Mouse (Mus musculus) ES-E14 (cell line): ENCODE measurements around the gene Insl3. TPM values are rescaled to one million over a fixed set of nuclear protein-coding genes. Genes with fewer than 3 reads are reported as not detected.
"Not testable (repeated sequence)": the region's sequence is repeated elsewhere in the genome, so short reads cannot be mapped to it uniquely, and the experiment has no call there.

Experiments
- DNase-seq: peaks from one replicate; pipeline ENCODE4 v3.0.0-alpha.2; 2013; ENCODE audit warnings: low read depth, low spot score
- H3K27ac ChIP-seq: 2 replicates; pipeline ENCODE4 v1.5.1; 2012; ENCODE audit warnings: low read depth, mild to moderate bottlenecking, low read length, moderate library complexity, mixed read lengths; ENCODE audit not compliant: poor library complexity, insufficient read depth, severe bottlenecking
- H3K36me3 ChIP-seq: 2 replicates; pipeline ENCODE4 v1.6.1; 2012; ENCODE audit warnings: mild to moderate bottlenecking, low read length, moderate library complexity, mixed read lengths; ENCODE audit not compliant: control insufficient read depth, poor library complexity, insufficient read depth, severe bottlenecking
- H3K4me1 ChIP-seq, 2 experiments: fragments of 150-350 bp in 1 of 2; sonication (generic) in 1 of 2; 2 replicates each; pipeline ENCODE4 v1.6.1; 2012; ENCODE audit warnings: low read length in 2 of 2, mild to moderate bottlenecking in 1 of 2, mixed read lengths in 1 of 2; ENCODE audit not compliant: control insufficient read depth in 2 of 2, insufficient read depth in 2 of 2, poor library complexity in 1 of 2
- H3K4me3 ChIP-seq, 2 experiments: fragments of 150-350 bp in 1 of 2; sonication (generic) in 1 of 2; 2 replicates each; pipeline ENCODE4 v1.5.1; 2012; ENCODE audit warnings: low read length in 2 of 2, low read depth in 1 of 2, mild to moderate bottlenecking in 1 of 2, mixed read lengths in 1 of 2; ENCODE audit not compliant: insufficient read depth in 1 of 2, poor library complexity in 1 of 2, severe bottlenecking in 1 of 2
- H3K9ac ChIP-seq: 2 replicates; pipeline ENCODE4 v1.6.1; 2012; ENCODE audit warnings: low read depth, mild to moderate bottlenecking, low read length, mixed read lengths; ENCODE audit not compliant: poor library complexity, insufficient read depth, severe bottlenecking
- H3K9me3 ChIP-seq: fragments of 150-350 bp; sonication (generic); 2 replicates; pipeline ENCODE4 v1.6.1; 2012; ENCODE audit warnings: low read depth, mild to moderate bottlenecking, low read length; ENCODE audit not compliant: control insufficient read depth, insufficient read depth
- CHD2 ChIP-seq: IDR thresholded peaks from 2 replicates; pipeline ENCODE4 v1.6.1; 2014; ENCODE audit warnings: mild to moderate bottlenecking, low read depth, low read length, inconsistent platforms
- HCFC1 ChIP-seq: IDR thresholded peaks from 2 replicates; pipeline ENCODE4 v1.6.1; 2012; ENCODE audit warnings: low read length, inconsistent platforms, borderline replicate concordance; ENCODE audit not compliant: insufficient read depth
- MAFK ChIP-seq: IDR thresholded peaks from 2 replicates; pipeline ENCODE4 v1.6.1; 2014; ENCODE audit warnings: mild to moderate bottlenecking, low read depth, low read length, inconsistent platforms; ENCODE audit not compliant: insufficient read depth
- ZC3H11A ChIP-seq: IDR thresholded peaks from 2 replicates; pipeline ENCODE4 v1.6.1; 2012; ENCODE audit warnings: low read depth, mild to moderate bottlenecking, inconsistent platforms, low read length, borderline replicate concordance
- ZNF384 ChIP-seq: IDR thresholded peaks from 2 replicates; pipeline ENCODE4 v1.6.1; 2012; ENCODE audit warnings: low read depth, low read length, inconsistent platforms
- in situ Hi-C, 2 experiments: fragments of 600-800 bp; cut with MboI; formaldehyde crosslinking; loops; one replicate each; pipeline ENCODE4 v1.15.1; 2025; ENCODE audit warnings: low sequenced_read_pairs in 2 of 2, inconsistent platforms in 1 of 2; ENCODE audit not compliant: unreplicated experiment in 2 of 2
- total RNA-seq: library from RNA; depleted of rRNA; stranded (reverse); fragments of 300-350 nt; gene quantifications from 2 replicates; pipeline ENCODE4 v1.2.3, GENCODE M21; 2012

Gene Insl3
- total RNA-seq, 1 experiment: 3.0 TPM

- Histone ChIP-seq H3K9ac (no peak overlapping the region), H3K36me3 (no peaks in the 10 kb centered on the region), H3K9me3 (no peaks in the 10 kb centered on the region), H3K4me3 (no peak overlapping the region), H3K4me1 (peaks cover 2 to 16% of the 10 kb centered on the region in 2 experiments), H3K27ac (no peak overlapping the region)
- in situ Hi-C loops: no loop called here
- no peak for DNase-seq
- TF ChIP-seq MAFK (no peak), ZC3H11A (no peak), CHD2 (no peak), ZNF384 (no peak), HCFC1 (no peak)
Measured at GRCm38 (mm10) chr8:71700493-71701269, 11.7 kb downstream of the Insl3 start.

DNA sequence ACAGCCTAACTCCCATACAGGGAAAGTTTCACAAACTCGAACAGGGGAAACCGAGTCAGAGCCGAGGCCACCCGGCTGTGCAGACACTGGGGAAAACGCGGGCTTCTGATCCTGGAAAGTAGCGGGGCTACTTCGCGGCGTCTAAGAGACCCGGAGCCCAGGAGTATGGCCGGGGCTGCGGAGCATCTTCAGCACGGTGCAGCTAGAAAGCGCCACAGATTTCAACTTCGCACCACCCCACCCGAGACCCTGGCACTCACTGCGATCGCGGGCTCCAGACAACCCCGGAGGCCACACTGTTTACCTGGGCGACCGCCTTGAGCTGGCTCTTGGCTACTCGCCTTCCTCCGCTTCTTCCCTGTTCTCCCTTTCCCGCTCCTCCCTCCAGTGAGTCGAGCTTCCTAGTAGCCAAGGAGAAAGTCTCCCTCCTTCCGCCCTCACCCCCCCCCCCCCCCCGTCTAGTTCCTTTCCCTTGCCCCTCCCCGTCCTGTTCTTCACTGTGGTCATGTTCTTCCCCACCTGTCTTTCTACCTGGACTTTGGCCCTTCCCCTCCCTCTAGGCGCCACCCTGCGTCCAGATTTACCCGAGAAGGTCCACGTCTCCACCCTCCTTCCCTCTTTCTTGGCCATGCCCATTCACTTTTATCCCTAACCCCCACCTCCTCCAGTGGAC lies 12.5 kb downstream of the Insl3 start, which contains the start of gene B3gnt3:
B3gnt3 (minus strand) TSS at position 376 of the 673 bp plus-strand sequence.
- no peak for TF ChIP-seq MAFK
- no peak for TF ChIP-seq HCFC1
- no peak for TF ChIP-seq ZC3H11A
- TF ChIP-seq CHD2: no peak
- no peak for TF ChIP-seq ZNF384
- H3K36me3 ChIP-seq: no peaks in the 10 kb centered on the region
- no peak within 1 kb of the TSS for H3K9ac ChIP-seq
- H3K27ac ChIP-seq: no peak within 1 kb of the TSS
- H3K4me3 ChIP-seq: peak within 1 kb of the TSS in 1 of 2 experiments; percentile 28; a peak in 3 of 4 replicates
- DNase-seq: no peak
- in situ Hi-C loops: no loop called here
- peaks cover 2 to 16% of the 10 kb centered on the region in 2 experiments for H3K4me1 ChIP-seq
- no peaks in the 10 kb centered on the region for H3K9me3 ChIP-seq

- TF ChIP-seq MAFK: no peak
- TF ChIP-seq HCFC1: no peak
- no peak for TF ChIP-seq CHD2
- TF ChIP-seq ZNF384: no peak
- TF ChIP-seq ZC3H11A: no peak
- in situ Hi-C loops: no loop called here
- Histone ChIP-seq H3K9ac (no peak overlapping the region), H3K4me1 (peaks cover 2 to 16% of the 10 kb centered on the region in 2 experiments), H3K27ac (no peak overlapping the region), H3K4me3 (no peak overlapping the region), H3K36me3 (no peaks in the 10 kb centered on the region), H3K9me3 (no peaks in the 10 kb centered on the region)
- DNase-seq: no peak
Measured at GRCm38 (mm10) chr8:71702087-71702432, 13.0 kb downstream of the Insl3 start.

DNA sequence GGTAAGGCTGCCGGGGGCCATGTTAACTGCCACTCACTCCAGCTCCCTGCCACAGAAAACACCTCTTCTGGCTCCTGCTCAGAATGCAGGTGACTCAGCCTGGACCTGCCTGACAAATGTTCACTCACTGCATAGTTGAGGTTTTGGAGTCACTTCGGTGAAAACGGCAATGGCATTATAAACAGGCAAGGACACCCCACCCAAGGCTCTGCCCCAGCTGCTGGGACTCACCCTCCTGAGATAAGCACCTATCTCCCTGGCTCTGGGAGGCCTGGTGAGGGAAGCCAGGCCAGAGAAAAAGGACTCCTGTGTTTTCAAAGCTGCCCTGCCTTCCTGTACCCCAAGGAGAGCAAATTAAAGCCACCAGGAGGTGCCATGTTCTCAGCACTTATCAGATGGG lies 13.9 kb downstream of the Insl3 start:
- Histone ChIP-seq H3K9ac (no peak overlapping the region), H3K27ac (no peak overlapping the region), H3K4me3 (no peak overlapping the region), H3K9me3 (no peaks in the 10 kb centered on the region), H3K4me1 (peaks cover 2 to 18% of the 10 kb centered on the region in 2 experiments), H3K36me3 (no peaks in the 10 kb centered on the region)
- in situ Hi-C loops: no loop called here
- no peak for DNase-seq
- TF ChIP-seq CHD2 (no peak), MAFK (no peak), HCFC1 (no peak), ZNF384 (no peak), ZC3H11A (no peak)

DNA sequence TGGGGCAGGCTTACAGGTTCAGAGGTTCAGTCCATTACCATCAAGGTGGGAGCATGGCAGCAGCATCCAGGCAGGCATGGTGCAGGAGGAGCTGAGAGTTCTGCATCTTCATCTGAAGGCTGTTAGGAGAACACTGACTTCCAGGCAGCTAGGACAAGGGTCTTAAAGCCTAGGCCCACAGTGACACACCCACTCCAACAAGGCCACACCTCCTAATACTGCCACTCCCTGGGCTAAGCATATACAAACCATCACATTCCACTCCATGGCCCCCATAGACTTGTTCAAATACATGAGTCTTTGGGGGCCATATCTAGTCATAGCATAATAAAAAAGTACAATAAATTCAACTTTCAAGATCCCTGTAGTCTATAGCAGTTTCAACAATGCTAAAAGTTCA lies 14.4 kb downstream of the Insl3 start:
- H3K9ac ChIP-seq, H3K27ac ChIP-seq, DNase-seq, H3K36me3 ChIP-seq, H3K9me3 ChIP-seq, in situ Hi-C loops, H3K4me3 ChIP-seq: not testable (repeated sequence)
- H3K4me1 ChIP-seq: peaks cover 4 to 18% of the 10 kb centered on the region in 2 experiments
